Mouse (Mus musculus) splenic B cell, adult 2 months (primary cell): ENCODE measurements around the gene Lefty2.

Source experiments
- DNase-seq: peaks from one replicate; pipeline ENCODE4 v3.0.0-alpha.2; 2011; ENCODE audit warnings: low read depth, low spot score
- H3K27me3 ChIP-seq: 2 replicates; pipeline ENCODE4 v1.6.1; 2012; ENCODE audit warnings: mild to moderate bottlenecking, low read length, moderate library complexity, mixed read lengths; ENCODE audit not compliant: control insufficient read depth, poor library complexity, insufficient read depth, severe bottlenecking
- H3K36me3 ChIP-seq: 2 replicates; pipeline ENCODE4 v1.6.1; 2012; ENCODE audit warnings: mild to moderate bottlenecking, low read length, moderate library complexity, mixed read lengths; ENCODE audit not compliant: control insufficient read depth, poor library complexity, insufficient read depth, severe bottlenecking

The Lefty2 gene

DNA sequence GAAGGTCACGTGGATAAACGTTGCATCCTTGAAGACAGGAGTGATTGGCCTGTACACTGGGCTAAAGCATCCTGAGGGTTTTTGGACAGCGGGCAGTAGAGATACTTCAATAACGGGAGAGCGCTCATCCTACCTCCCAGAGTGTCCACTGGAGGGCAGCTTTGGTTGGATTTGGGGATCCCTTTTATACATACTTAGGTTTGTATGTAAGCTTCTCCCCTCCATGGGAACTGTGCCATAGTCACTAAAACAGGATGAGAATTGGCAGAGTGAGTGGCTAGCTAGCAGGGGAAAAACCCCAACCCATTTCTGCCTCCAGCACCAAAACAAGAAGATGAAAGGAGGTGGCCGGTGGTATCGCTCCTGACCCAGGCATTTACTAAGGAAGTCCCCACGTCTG lies 18.2 kb downstream of the Lefty2 start:
- peaks cover 5% of the 10 kb centered on the region for H3K36me3 ChIP-seq
- no peaks in the 10 kb centered on the region for H3K27me3 ChIP-seq
- no peak for DNase-seq

GRCm38 (mm10) chr1:180911653-180912287 lies 18.9 kb downstream of the Lefty2 start:
- H3K36me3 ChIP-seq: peaks cover 4% of the 10 kb centered on the region; the same call in 1 of the 2 replicates
- H3K27me3 ChIP-seq: no peaks in the 10 kb centered on the region
- peak; percentile 32 for DNase-seq

- Histone ChIP-seq H3K36me3 (no peaks in the 10 kb centered on the region), H3K27me3 (no peaks in the 10 kb centered on the region)
- DNase-seq: peak; percentile 26
Observed at GRCm38 (mm10) chr1:180912792-180913191, 19.9 kb downstream of the Lefty2 start.

DNA sequence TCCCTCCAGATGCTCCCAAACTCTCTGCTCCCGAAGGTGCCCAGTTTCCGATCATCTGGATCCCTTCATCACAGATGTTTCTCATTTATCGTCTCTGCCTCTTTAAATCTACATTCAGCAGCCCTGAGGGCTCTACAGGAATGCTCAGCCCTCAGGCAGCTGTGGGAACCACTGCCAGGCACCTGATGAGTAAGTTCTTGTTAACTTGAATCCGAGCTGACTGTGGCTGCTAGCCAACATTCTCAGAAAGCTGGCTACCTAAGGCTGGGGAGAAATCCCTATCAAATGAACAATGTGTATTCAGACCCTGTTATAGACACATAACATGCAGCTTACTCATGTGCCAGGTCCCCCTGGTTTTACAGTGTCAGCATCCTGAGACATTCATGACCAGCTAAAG lies 20.9 kb downstream of the Lefty2 start:
- Histone ChIP-seq H3K27me3 (no peaks in the 10 kb centered on the region), H3K36me3 (no peaks in the 10 kb centered on the region)
- DNase-seq: no peak

GRCm38 (mm10) chr1:180916425-180916824 lies 23.5 kb downstream of the Lefty2 start:
- H3K27me3 ChIP-seq: no peaks in the 10 kb centered on the region
- peak; percentile 42 for DNase-seq

DNA sequence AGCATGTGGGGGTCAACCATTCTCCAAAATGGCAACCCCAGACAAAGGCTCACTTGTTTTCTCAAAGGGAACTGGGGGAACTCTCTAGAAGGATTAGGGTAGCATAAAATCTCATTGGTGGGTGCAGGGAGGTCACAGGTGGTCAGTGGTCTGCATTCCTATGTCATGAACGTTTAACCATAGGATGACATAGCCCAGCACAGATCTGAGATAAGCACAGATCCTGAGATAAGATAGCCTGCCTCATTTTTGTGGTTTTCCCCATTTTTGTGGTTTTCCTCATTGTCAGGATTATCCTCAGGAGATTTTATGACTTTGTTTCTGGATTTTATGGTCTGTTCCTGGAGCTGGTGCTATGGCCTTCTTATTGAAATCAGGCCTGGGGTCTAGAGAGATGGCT lies 24.1 kb downstream of the Lefty2 start:
- DNase-seq: no peak
- H3K36me3 ChIP-seq: no peaks in the 10 kb centered on the region
- no peaks in the 10 kb centered on the region for H3K27me3 ChIP-seq

More at GRCm38 (mm10) chr1:180916425-180916824, 23.5 kb downstream of the Lefty2 start:
- H3K36me3 ChIP-seq: no peaks in the 10 kb centered on the region

DNA sequence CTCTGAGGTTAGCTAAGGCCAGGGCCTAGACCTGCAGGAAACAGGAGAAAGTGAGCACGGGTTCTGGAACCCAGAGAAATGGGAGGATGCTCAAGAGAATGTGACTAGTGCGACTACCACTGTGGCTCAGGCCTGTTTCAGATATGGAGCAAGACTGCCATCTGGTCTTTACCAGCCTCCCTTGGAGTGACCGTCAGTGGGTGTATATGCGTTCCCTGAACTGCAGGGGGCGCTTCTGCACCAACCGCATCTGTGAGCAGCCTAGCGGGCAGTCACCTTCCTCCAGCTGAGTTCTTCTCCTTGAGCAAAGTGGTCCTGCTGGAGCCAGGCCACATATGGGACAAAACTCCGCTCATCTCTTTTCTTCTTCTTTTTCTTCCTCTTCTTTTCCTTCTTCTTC lies 26.8 kb downstream of the Lefty2 start:
- DNase-seq: peak; percentile 61
- Histone ChIP-seq H3K27me3 (no peaks in the 10 kb centered on the region), H3K36me3 (no peaks in the 10 kb centered on the region)

DNA sequence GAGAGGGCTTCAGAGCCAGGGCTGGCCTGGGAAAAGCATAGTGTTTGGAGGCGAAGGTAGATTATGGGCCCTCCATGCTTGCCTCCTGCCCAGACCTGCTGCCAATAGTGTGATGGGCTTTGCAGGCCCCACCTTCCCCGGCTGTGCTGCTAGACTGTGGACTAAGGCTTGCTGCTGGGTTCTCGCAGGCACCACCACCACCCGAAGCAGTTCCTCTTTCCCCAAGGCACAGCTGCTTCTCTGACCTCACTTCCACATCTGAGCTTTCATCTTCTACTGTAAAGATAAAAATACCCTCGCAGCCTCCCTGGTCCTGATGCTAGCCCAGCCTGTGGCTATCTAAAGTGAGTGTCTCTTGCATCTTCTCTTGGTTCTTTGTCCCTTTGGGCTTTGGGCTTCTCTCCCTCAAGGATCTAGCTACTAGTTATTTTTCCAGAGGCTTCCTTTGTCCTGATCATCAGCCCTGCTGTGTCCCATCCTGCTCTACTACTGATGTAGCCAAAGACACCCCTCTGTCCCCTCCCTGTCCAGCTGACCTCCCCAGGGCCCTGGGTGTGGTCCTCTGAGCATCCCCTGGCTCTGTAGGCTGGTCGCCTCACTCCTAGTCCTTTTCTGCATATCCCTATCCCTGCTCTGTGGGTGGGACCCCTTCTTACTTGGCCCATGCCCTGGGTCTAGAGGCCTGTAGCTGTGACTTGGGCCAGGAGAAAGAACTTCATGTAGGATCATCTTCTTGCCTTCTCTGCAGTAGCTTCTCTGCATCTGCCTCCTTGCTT lies 29.6 kb downstream of the Lefty2 start:
- Histone ChIP-seq H3K36me3 (no peaks in the 10 kb centered on the region), H3K27me3 (no peaks in the 10 kb centered on the region)
- peak; percentile 90 for DNase-seq

DNA sequence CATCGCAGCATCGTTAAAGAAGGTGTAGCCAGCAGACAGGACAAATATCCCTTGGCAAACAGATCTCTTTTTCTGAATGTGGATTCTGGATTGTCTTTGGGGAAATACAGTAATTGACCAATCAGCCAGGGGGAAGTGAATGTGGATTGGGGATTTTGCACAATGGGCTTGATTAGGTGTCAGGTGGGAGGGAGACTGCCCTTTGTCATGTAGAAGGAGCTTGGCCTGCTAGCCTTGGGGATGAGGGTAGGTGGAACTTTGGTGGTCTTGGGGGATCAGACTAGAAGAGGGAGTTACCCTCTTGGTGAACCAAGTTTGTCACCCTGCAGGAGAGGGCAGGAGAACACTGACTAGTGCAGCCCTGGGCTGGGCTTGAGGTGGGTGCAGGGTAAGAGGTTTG lies 31.8 kb downstream of the Lefty2 start:
- no peak for DNase-seq
- no peaks in the 10 kb centered on the region for H3K36me3 ChIP-seq
- H3K27me3 ChIP-seq: no peaks in the 10 kb centered on the region

- no peaks in the 10 kb centered on the region for H3K36me3 ChIP-seq
- peak; percentile 68 for DNase-seq
- H3K27me3 ChIP-seq: no peaks in the 10 kb centered on the region
Observed at GRCm38 (mm10) chr1:180926286-180926685, 33.4 kb downstream of the Lefty2 start.

DNA sequence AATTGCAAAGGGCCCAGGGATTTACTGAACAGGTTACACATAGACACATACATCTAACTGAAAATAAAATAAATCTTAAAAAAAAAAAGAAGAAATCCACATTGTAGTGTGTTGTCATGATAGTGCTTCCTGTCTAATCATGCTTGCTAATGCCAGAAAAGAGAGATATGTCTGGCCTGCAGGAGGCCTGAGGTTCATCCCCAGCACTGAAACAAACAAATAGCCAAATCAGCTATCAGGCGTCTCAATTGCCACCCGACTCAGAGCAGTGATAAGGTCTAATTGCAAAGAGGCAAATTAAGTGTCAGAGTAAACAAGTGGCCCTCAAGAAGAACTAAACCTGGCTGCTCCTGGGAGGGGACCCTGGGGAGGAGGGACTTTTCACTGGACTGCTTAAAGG lies 36.7 kb downstream of the Lefty2 start:
- DNase-seq: no peak
- no peaks in the 10 kb centered on the region for H3K27me3 ChIP-seq
- no peaks in the 10 kb centered on the region for H3K36me3 ChIP-seq

DNA sequence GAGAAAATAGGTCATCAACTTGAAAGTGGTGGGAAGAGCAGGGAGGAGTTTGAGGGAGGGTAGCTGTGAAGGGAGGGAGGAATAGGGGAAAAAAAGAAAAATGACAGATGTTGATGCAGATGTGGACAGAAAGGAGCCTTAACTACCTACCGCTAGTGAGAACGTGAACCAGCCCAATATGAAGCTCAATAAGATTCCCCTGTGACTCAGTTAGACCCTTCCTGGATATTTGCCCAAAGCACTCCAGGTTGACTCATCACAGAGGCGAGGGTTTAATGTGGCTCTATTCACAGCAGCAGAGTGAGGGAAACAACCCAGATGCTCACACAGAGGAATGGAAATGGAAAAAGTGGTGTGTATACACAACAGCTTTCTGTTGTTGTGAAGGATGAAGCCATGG lies 38.2 kb downstream of the Lefty2 start:
- DNase-seq: no peak
- Histone ChIP-seq H3K27me3 (no peaks in the 10 kb centered on the region), H3K36me3 (no peaks in the 10 kb centered on the region)

DNA sequence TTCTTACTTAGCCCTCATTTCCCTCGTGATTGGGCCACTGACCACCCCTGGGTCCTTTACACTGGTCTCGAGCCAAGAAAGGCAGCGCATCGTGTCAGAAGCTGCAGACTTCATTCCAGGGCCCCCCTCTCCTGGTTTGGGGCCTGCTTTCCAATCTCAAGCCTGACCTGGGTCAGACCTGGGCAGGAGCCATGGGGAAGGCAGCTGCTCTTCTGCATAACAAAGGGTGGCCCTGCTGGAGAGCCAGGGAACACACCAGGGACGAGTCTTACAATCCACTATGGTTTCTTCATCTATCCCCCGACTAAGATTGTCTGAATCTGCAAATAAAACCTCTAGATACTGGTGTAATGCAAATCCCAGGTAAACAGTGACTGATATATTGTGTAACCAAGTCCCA lies 40.8 kb downstream of the Lefty2 start:
- no peaks in the 10 kb centered on the region for H3K36me3 ChIP-seq

GRCm38 (mm10) chr1:180934467-180935419 lies 41.8 kb downstream of the Lefty2 start, which contains the start of gene Lefty1:
Lefty1 (plus strand) TSS chr1:180935022.
- no peak for DNase-seq
- Histone ChIP-seq H3K27me3 (no peaks in the 10 kb centered on the region), H3K36me3 (no peaks in the 10 kb centered on the region)

More for the DNA sequence above, 40.8 kb downstream of the Lefty2 start:
- DNase-seq: no peak
- no peaks in the 10 kb centered on the region for H3K27me3 ChIP-seq
